Comparison of ENCODE assay signal across 8 mouse cellular contexts in the genomic region with DNA sequence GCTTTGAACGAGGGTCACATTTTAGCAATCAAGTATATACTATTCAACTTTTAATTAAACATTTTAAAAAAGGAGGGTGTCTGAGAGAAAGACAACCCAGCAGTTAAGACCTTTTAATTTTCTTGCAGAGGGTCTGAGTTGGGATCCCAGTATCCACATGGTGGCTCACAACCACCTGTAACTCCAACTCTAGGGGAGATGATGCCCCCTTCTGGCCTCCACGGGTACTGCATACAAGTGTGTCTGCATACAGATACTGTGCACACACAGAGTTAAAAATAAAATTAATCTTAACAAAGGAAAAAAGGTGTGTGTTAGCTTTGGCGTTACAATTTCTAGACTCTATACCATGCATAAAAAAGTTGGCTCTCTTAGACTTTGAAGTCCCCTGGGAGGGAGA.
DNase-seq lines count a peak whose midpoint lies in the region; TF ChIP-seq lines count a peak whose summit lies in the region.

No protein-coding gene starts in this region.

- peak; percentile 15 for DNase-seq in adrenal gland, postnatal 14 days
- DNase-seq in adrenal gland, adult 8-10 months, result no peak
- no peak for DNase-seq in left cerebral cortex, adult 2 months (ENCODE audit: extremely low spot score in 1 of 2, low spot score in 2 of 2)
- DNase-seq in left cerebral cortex, postnatal 10 days (ENCODE audit: extremely low spot score in 1 of 2, low spot score in 2 of 2), result no peak
- peak; percentile 44 for DNase-seq in induced T-regulatory cell, adult 2 months (ENCODE audit: low read depth)
- DNase-seq in adipocyte (ENCODE audit: low spot score), result no peak
- DNase-seq in spleen, postnatal 36 days (ENCODE audit: low spot score in 2 of 2), result no peak

- no peaks in the 10 kb centered on the region for H3K27me3 ChIP-seq in ES-Bruce4 (ENCODE audit: control insufficient read depth, insufficient read depth, low read length, poor library complexity, severe bottlenecking)

- no peak overlapping the region for H3K9ac ChIP-seq in ES-Bruce4 (ENCODE audit: low read depth, poor library complexity, severe bottlenecking)

- intact Hi-C loops in left cerebral cortex, adult 2 months (cut with DNase I), result loop anchor here (10.0 kb wide), 1 partner anchor 450 kb away; a partner anchor contains a TSS
- intact Hi-C loops in left cerebral cortex, postnatal 10 days (cut with DNase I), result no loop called here

- peak; percentile 42 for TF ChIP-seq CTCF in left cerebral cortex, adult 2 months (IDR thresholded peaks at IDR 0.05)
- TF ChIP-seq CTCF in ES-Bruce4 (IDR thresholded peaks at IDR 0.05; ENCODE audit: low read depth, low read length), result peak; percentile 70

- no peak overlapping the region for H3K27ac ChIP-seq in left cerebral cortex, adult 2 months
- no peak overlapping the region for H3K27ac ChIP-seq in ES-Bruce4 (ENCODE audit: insufficient read depth, low read length)

- H3K4me1 ChIP-seq in ES-Bruce4 (ENCODE audit: control insufficient read depth, insufficient read depth, low read length), result no peaks in the 10 kb centered on the region

- no peaks in the 10 kb centered on the region for H3K36me3 ChIP-seq in ES-Bruce4 (ENCODE audit: control insufficient read depth, insufficient read depth, low read length, poor library complexity, severe bottlenecking)

- no peaks in the 10 kb centered on the region for H3K9me3 ChIP-seq in ES-Bruce4 (replicated peaks; ENCODE audit: control insufficient read depth, insufficient read depth, low read length, poor library complexity, severe bottlenecking)

- H3K4me3 ChIP-seq in left cerebral cortex, adult 2 months, result no peak overlapping the region
- no peak overlapping the region for H3K4me3 ChIP-seq in ES-Bruce4 (ENCODE audit: low read depth, low read length)

- no peak for TF ChIP-seq POLR2A in ES-Bruce4 (IDR thresholded peaks at IDR 0.05; ENCODE audit: insufficient read depth, low read length)

- TF ChIP-seq EP300 in ES-Bruce4 (IDR thresholded peaks at IDR 0.05; ENCODE audit: insufficient read depth, low read depth, low read length), result no peak

Comparison
In these comparisons a context has a peak if more than half of its experiments do, and no peak if none do; other contexts are left out.
1. DNase-seq: peak in adrenal gland, postnatal 14 days (single experiment) and induced T-regulatory cell, adult 2 months (single experiment); none in adrenal gland, adult 8-10 months (single experiment), left cerebral cortex, adult 2 months (0 of 2), left cerebral cortex, postnatal 10 days (0 of 2), adipocyte (single experiment) and spleen, postnatal 36 days (0 of 2).